ENCODE assay signal across 20 mouse cellular contexts in the genomic region with DNA sequence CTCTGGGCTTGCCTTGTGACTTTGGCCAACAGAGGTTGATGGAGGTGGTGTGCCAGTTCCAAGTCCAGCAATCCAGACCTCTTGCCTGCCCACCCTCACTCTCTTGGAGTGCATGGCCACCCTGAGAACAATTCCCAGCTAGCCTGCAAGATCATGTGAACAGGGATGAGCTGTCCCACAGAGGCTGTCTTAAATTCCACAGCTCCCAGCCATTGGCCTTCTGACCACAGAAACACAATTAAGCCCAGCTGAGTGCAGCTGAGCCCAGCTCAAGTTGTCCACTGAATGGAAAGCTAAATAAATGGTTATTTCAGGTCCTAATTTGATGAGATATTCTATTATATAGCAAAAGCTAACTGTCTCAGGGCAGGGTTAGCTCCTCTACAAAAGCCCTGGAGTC. TPM values are rescaled to one million over a fixed set of nuclear protein-coding genes. Genes with fewer than 3 reads are reported as not detected.
DNase-seq lines count a peak whose midpoint lies in the region; ATAC-seq lines count a peak whose summit lies in the region.
"Had no signal": no experiment of that assay in that cellular context is flagged by ENCODE, and none has a peak within 500 bp of the region (broad histone marks: within the 10 kb centered on the region; RNA-seq: fewer than 3 reads in every experiment).

No protein-coding gene starts in this region.

- H3K27ac ChIP-seq in forebrain, embryonic 10.5 days: peak overlapping the region; percentile 26; the same call in 1 of the 2 replicates
- no peak overlapping the region for H3K27ac ChIP-seq in forebrain, embryonic 12.5 days
- H3K27ac ChIP-seq in embryonic facial prominence, embryonic 10.5 days (replicated peaks): peak overlapping the region; percentile 41; the same call in 1 of the 2 replicates
- H3K27ac ChIP-seq: embryonic facial prominence, embryonic 13.5 days; embryonic facial prominence, embryonic 15.5 days had no signal

- H3K4me3 ChIP-seq in forebrain, embryonic 10.5 days: no peak overlapping the region
- H3K4me3 ChIP-seq in forebrain, embryonic 12.5 days (replicated peaks): no peak overlapping the region
- no peak overlapping the region for H3K4me3 ChIP-seq in embryonic facial prominence, embryonic 10.5 days
- H3K4me3 ChIP-seq: embryonic facial prominence, embryonic 13.5 days; embryonic facial prominence, embryonic 15.5 days; erythroblast, embryonic 14.5 days had no signal

- H3K9me3 ChIP-seq in forebrain, embryonic 10.5 days: no peaks in the 10 kb centered on the region
- H3K9me3 ChIP-seq in forebrain, embryonic 12.5 days: no peaks in the 10 kb centered on the region
- no peaks in the 10 kb centered on the region for H3K9me3 ChIP-seq in embryonic facial prominence, embryonic 10.5 days
- H3K9me3 ChIP-seq: embryonic facial prominence, embryonic 13.5 days; embryonic facial prominence, embryonic 15.5 days had no signal

- no peaks in the 10 kb centered on the region for H3K36me3 ChIP-seq in forebrain, embryonic 10.5 days (replicated peaks)
- no peaks in the 10 kb centered on the region for H3K36me3 ChIP-seq in forebrain, embryonic 12.5 days (replicated peaks)
- H3K36me3 ChIP-seq in embryonic facial prominence, embryonic 10.5 days (replicated peaks): no peaks in the 10 kb centered on the region
- H3K36me3 ChIP-seq: embryonic facial prominence, embryonic 13.5 days; embryonic facial prominence, embryonic 15.5 days had no signal

- H3K9ac ChIP-seq in forebrain, embryonic 12.5 days: no peak overlapping the region
- H3K9ac ChIP-seq: embryonic facial prominence, embryonic 13.5 days; embryonic facial prominence, embryonic 15.5 days had no signal

- peaks cover 33% of the 10 kb centered on the region for H3K4me1 ChIP-seq in forebrain, embryonic 10.5 days
- H3K4me1 ChIP-seq in forebrain, embryonic 12.5 days: 0 out of 2 replicates have a peak, but pooled peaks cover 3% of the 10 kb centered on the region
- H3K4me1 ChIP-seq in embryonic facial prominence, embryonic 10.5 days: peaks cover 21% of the 10 kb centered on the region

- DNase-seq in forebrain, embryonic 10.5 days (ENCODE audit: extremely low spot score, low spot score): no peak
- peak; percentile 57 for DNase-seq in 3T3-L1 (ENCODE audit: low read depth, low spot score)
- peak; percentile 71 for DNase-seq in Muller cell, postnatal 12 days (ENCODE audit: inconsistent ontology term)
- DNase-seq in embryonic facial prominence, embryonic 10.5 days (ENCODE audit: low spot score): no peak
- no peak for DNase-seq in B cell, adult 2 months
- DNase-seq in adrenal gland, postnatal 25 days: no peak
- DNase-seq: adrenal gland, adult 8-10 months; adrenal gland, postnatal 14 days; cerebellum, adult 11-12 months; cerebellum, adult 2 months; cerebellum, adult 9-10 months; cerebellum, postnatal 10 days; cerebellum, postnatal 25 days had no signal

- no peaks in the 10 kb centered on the region for H3K27me3 ChIP-seq in forebrain, embryonic 10.5 days (ENCODE audit: poor library complexity, severe bottlenecking)
- H3K27me3 ChIP-seq in forebrain, embryonic 12.5 days: no peaks in the 10 kb centered on the region
- no peaks in the 10 kb centered on the region for H3K27me3 ChIP-seq in embryonic facial prominence, embryonic 10.5 days (replicated peaks; ENCODE audit: low read depth, poor library complexity, severe bottlenecking)
- H3K27me3 ChIP-seq: embryonic facial prominence, embryonic 13.5 days; embryonic facial prominence, embryonic 15.5 days had no signal

- ATAC-seq in forebrain, embryonic 12.5 days (ENCODE audit: low FRiP score): no peak
- ATAC-seq in activated CD4-positive, CD25-positive, alpha-beta regulatory T cell, adult 4 months: no peak
- ATAC-seq: forebrain, embryonic 14.5 days; forebrain, embryonic 16.5 days had no signal

- H3K4me2 ChIP-seq in forebrain, embryonic 12.5 days: no peak overlapping the region
- H3K4me2 ChIP-seq: embryonic facial prominence, embryonic 13.5 days; embryonic facial prominence, embryonic 15.5 days had no signal

RNA-seq across cellular contexts. Expression of gene Zfp36l1, which starts 20.0 kb away (rescaled TPM):
- polyA plus RNA-seq in forebrain, embryonic 10.5 days (2016; fragmentation: Nextera tagmentation; extraction: Ambion mirVana): 121 and 129 TPM in 2 replicates
- 91.5 and 96.5 TPM in 2 replicates for polyA plus RNA-seq in forebrain, embryonic 12.5 days (2016; fragmentation: Nextera tagmentation; extraction: Ambion mirVana)
- polyA plus RNA-seq in embryonic facial prominence, embryonic 10.5 days (2016; fragmentation: Nextera tagmentation; extraction: Ambion mirVana): 114 and 119 TPM in 2 replicates
- 100 to 1,000 TPM; 109 to 180 TPM for polyA plus RNA-seq in activated CD4-positive, CD25-positive, alpha-beta regulatory T cell, adult 4 months (2017; shearing (Covaris generic))
- total RNA-seq in adrenal gland, postnatal 25 days (2021): 225 TPM in 2 replicates

Comparison
In these comparisons a context has a peak if more than half of its experiments do, and no peak if none do; other contexts are left out.
1. DNase-seq: peak in 3T3-L1 (single experiment) and Muller cell, postnatal 12 days (single experiment); none in forebrain, embryonic 10.5 days (single experiment), embryonic facial prominence, embryonic 10.5 days (single experiment), B cell, adult 2 months (0 of 2) and adrenal gland, postnatal 25 days (single experiment).